Mouse (Mus musculus) left cerebral cortex, postnatal 14 days (tissue): ENCODE results near the gene Rpl32. TPM values are rescaled to one million over a fixed set of nuclear protein-coding genes. Genes with fewer than 3 reads are reported as not detected.

Source experiments
- DNase-seq, 2 experiments: peaks; one replicate each; pipeline ENCODE4 v3.0.0; 2021 to 2022; ENCODE audit warnings: low spot score in 2 of 2, mixed read lengths in 1 of 2
- intact Hi-C: fragments of 180-260 bp; cut with DNase I; formaldehyde crosslinking; loops from one replicate; pipeline ENCODE4 v1.15.1; 2025
- microRNA-seq, 2 experiments: library from miRNA; unstranded; fragments of <30 nt; microRNA quantifications; one replicate each; pipeline ENCODE4 v1.2.0; 2022
- total RNA-seq, 2 experiments: library from RNA; stranded (reverse); gene quantifications; 2 replicates each; pipeline ENCODE4 v1.2.3; 2021

Gene Rpl32
- total RNA-seq, 2 experiments from 2014 or later, result 508 TPM

DNA sequence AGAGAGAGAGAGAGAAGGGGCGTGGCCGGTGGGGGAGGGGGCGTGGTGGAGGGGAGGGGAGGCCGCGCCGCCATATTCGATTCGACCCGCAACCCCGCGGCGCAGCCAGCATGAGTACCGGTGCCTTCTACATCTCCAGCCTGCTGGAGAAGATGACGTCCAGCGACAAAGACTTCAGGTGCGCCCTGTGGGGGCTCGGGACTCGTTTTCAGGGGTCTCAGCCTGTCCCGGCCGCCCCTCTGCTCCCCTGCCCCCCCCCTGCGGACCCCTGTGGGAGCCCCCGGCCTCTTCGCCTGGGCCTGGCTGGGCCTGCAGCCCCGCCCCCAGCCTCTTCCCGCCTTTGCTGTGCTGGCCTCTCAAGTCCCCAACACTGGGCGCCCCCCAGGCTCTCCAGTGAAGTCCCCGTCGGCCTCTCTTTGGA lies 34.0 kb downstream of the Rpl32 start, which contains the start of gene Cand2:
Cand2 (plus strand) TSS at position 38 of the 421 bp plus-strand sequence.
- DNase-seq, result peak; percentile 15 to 20
- intact Hi-C loops, result no loop called here

DNA sequence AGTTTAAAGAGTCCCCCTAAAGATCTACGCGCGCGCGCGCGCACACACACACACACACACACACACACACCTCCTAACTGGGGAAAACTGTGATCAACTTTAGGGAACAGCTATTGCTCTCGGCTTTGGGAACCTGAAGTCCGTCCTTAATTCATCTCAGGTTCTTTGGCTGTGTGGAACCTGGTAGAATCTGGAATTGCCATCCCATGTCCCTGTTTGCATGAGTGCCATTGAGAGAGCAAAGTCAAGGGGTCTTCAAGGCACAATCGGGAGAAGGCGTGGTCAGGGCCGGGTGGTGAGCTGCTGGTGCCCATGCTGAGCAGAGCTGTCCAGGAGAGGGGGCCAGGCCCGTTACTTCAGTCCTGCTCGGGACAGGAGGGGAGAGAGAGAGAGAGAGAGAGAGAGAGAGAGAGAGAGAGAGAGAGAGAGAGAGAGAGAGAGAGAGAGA lies 34.6 kb downstream of the Rpl32 start:
- intact Hi-C loops, result no loop called here
- no peak for DNase-seq

DNA sequence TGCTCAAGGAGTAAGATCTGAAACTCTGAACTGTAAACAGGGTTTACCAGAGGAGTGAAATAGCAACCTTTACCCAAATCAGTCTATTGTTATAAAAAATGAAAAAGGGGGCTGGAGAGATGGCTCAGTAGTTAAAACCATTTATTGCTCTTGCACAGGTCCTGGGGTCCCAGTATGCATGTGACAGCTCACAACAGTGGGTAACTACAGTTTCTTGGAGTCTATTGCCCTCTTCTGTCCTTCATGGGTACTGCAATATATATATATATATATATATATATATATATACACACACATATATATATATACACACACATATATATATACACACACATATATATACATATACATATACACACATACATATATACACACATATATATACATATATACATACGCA lies 35.9 kb downstream of the Rpl32 start:
- no peak for DNase-seq
- intact Hi-C loops, result no loop called here

DNA sequence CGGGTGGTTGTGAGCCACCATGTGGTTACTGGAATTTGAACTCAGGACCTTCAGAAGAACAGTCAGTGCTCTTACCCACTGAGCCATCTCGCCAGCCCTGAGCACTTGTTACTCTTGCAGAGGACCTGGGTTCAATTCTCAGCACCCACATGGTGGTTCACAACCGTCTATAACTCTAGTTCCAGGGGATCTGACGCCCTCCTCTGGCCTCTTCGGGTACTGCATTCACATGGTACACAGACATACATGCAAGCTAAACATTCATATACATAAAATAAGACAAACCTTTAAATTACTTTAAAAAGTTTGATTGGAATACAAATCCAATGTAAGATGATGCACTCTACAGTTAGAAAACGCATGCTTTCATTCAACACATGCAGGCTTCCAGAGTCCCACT lies 36.3 kb downstream of the Rpl32 start:
- DNase-seq, result no peak
- intact Hi-C loops, result no loop called here

DNA sequence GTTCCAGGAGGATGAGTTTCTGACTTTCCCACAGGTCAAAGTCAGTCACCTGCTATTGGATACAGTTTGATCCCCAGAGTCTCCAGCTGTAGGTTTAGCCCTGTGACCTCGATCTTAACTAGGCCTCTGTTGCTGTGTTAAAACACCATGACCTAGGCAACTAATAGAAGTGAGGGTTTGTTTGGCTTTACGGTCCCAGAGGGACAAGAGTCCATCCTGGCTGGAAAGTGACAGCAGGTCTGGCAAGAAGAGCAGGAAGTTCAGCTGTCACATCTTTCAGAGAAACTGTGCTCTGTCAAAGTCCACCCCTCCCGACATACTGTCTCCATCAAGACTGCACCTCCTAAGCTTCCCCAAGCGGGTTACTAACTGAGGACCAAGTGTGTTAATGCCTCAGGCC lies 37.7 kb downstream of the Rpl32 start:
- intact Hi-C loops, result no loop called here
- DNase-seq, result no peak

DNA sequence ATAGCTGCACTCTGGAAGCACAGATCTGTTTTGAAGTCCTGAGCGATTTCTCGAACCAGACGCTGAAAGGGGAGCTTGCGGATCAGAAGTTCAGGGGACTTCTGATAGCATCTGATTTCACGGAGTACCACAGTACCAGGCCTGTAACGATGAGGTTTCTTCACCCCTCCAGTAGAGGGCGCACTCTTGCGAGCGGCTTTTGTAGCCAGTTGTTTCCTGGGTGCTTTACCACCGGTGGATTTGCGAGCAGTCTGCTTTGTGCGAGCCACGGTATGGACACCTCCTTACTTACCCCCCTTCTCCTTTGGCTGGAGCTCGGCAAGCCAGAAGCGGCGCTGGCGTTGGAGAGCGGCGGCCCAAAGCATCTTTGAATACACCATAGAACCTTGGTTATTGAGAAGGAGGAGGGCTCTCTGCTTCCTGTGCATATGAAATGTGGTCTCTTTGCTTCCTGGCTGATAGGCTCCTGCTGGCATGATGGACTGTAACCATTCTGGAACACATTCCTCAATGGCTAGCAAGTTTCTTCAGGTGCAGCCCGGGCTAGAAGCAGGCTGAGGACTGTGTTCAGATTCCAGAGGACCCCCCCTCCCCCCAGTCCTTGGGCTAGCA lies 38.4 kb downstream of the Rpl32 start:
- DNase-seq, result no peak
- intact Hi-C loops, result no loop called here

DNA sequence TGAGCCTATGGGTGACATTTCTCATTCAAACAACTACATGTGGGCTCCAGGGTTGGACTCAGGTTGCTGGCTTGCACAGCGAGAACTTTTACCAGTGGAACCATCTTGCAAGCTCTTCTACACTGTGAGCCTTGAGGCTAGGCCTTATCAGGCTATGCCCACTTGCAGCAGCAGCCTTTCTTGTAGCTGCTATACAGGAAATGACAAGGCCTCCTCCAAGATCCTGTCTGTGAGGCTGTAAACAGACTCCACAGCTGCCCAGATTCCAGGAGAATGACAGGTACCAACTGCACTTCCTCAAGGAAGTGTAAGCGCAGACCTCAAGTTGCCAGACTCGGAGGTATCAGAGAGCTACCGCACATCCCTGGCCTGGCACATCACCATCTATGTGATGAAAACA lies 40.3 kb downstream of the Rpl32 start:
- DNase-seq, result no peak
- intact Hi-C loops, result no loop called here

DNA sequence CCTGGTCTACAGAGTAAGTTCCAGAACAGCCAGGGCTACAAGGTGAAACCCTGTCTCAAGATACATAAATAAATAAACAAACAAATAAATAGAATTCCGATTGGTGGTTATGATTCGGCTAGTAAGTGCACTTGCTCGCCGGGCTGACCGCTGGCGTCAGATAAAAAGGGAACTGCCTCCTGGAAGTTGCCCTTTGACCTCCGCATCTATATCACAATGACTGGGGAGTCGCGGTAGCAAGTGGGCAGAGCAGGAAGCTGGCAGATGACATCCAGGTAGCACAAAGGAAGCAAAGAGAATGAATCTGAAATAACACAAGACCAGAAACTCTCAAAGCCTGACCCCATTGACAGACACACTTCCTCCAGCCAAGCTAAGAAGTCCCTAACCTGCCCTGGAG lies 41.2 kb downstream of the Rpl32 start:
- intact Hi-C loops, result no loop called here

DNA sequence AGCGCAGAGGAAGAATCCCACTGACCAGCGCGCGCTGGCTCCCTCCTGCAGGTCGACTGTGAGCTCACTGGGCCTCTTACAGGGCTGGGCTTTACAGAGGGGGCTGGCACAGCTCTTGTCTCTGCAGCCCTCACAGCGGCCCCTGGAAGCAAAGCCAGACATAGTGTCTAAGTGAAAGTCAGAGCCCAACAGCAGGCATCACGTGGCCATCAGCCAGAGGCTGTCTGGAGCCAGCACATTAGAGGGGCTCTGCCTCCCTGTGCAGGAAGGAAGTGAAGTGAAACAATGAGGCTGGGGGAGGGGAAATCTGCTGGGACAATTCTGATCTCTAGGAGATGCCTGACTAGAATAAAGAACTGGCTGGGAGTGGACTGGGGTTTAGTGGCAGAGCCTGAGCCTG lies 44.4 kb downstream of the Rpl32 start:
- DNase-seq, result peak; percentile 51 to 72
- intact Hi-C loops, result no loop called here

More for the DNA sequence above, 41.2 kb downstream of the Rpl32 start:
- DNase-seq, result no peak

DNA sequence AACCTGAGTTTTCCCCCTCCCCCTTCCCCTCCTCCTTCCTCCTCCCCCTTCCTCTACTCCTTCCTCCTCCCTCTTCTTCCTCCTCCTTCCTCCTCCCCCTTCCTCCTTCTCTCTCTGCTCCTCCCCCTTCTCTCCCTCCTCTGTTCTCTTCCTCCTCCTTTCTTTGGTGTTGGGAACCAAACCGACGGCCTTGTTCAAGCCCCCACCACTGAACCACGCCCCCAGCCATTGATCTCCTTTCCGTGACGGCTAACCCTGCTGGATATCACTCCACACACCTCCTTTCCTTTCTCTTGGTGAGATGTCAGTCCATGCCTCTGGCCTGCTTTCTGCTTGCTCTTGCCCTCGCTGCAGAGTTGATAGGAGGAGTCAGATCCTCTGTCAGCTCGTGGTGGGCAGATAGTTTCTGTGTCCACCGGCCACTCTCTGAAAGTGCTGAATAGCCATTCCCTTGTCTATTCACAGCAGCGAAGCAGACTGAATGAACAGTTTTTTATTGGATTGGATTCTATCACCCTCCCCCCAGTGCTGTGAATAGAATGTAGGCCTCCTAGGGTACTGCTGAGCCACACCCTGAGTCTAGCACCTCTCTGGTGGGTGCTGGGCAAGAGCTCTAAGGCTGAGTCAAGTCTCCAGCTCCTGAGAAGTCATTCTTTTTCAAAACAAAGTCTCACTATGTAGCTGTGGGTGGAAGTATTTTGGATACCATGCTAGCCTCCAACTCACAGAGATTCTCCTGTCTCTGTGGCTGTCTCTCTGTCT lies 46.4 kb downstream of the Rpl32 start, which contains the start of gene Tmem40:
Tmem40 (minus strand) TSS at position 416 of the 762 bp plus-strand sequence.
- DNase-seq, result peak in 1 of 2 experiments; percentile 20
- intact Hi-C loops, result no loop called here

DNA sequence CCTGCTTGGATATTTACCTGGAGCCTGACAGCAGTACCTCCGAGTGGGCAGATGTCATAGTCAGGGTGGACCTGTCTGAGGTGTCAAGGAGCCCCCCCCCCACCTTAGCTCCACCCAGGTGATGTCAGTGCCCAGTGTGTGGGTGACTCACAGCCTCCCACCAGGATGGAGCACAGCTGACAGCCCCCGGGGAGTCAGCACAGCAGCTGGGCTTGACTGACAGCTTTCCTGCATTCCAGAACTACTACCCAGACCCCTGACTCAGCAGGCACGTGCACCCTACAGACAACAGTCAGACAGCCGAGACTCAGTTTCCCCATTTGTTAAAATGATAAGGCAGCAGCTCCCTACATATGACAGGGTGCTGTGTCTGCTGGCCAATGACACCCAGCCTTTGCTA lies 47.6 kb downstream of the Rpl32 start:
- intact Hi-C loops, result no loop called here
- no peak for DNase-seq

DNA sequence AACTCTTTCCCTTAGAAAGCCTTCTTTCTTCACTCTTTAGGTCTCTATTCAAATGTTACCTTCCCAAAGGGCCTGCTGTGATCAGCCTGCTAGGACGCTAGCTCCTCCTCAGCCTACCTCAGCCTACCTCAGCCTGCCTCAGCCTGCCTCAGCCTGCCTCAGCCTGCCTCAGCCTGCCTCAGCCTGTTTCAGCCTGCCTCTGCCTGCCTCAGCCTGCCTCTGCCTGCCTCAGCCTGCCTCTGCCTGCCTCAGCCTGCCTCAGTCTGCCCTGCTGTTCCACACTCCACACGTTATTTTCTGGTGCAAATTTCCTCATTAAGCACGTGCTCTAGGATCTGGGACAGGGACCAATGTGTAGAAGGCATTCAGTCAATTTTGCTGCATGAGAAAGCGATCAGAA lies 48.4 kb downstream of the Rpl32 start:
- DNase-seq, result no peak
- intact Hi-C loops, result no loop called here

DNA sequence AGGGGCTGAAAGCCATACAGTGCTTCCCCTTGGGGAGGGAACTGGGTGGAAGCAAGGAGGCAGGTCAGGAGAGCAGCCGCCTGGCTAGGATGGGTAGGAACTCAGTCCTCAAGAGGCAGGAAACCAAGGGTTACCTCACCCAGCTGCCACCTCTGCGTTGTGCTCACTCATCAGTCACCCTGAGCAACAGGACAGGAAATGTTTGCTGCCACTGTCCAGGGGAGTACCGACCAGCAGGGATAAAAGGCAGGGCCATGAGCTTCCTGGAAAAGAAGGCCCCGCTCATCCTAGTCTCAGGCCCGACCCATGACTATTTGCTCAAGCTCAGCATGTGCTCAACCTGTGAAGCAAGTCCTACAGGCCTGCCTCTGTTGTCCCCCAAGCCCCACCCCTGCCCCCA lies 49.1 kb downstream of the Rpl32 start:
- DNase-seq, result no peak
- intact Hi-C loops, result no loop called here

DNA sequence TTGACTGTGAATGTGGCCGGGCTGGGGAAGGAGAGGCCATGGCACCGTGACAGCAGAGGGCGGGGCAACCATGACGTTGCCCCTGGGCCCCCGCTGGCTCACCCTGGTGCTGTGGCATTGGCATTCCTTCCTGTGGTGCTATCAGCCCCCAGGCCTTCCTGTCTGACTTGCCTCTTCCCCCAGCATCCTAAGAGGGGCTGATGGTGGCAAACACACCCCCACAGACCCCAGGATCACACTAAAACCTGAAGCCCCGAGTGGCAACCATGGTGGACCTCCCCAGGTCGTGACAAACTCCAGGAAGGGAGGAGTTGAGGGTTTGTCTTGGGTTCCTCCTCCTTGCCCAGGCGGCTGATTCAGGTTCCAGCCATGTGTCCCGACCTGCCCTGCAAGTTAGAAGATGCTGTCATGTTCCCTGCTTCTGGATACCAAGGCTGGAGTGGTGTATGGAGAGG lies 49.5 kb downstream of the Rpl32 start:
- DNase-seq, result no peak
- intact Hi-C loops, result no loop called here

DNA sequence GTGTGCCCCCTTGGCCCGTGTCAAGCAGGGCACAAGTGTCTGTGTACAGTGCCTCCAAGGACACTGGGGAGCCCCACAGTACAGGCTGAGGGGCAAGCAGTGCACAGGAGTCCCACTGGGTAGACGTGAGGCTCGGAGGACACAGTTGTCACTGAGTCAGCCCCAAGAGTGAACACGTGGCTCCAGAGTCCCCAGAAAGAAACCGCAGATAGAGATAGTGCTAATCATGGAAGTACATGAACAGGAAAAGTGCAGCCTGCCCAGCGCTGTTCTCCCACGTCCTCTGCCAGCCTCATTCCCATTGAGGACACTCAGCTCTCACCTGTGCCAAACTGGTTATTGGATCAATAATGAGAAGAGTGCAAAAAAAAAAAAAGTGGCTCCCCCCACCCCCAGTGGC lies 53.0 kb downstream of the Rpl32 start:
- no peak for DNase-seq
- intact Hi-C loops, result no loop called here

Small RNA genes within 50 kb of the gene (microRNA-seq; reads per million reads assigned to microRNA genes)
- 0 reads per million in 2 experiments for gene Mir7660

Other genes with a start within 250 kb of the Rpl32 start
- gene Mkrn2os, start 216.2 kb downstream of the Rpl32 start, total RNA-seq, result not detected
- gene Mkrn2, start 206.8 kb downstream of the Rpl32 start, total RNA-seq, result 10 to 100 TPM; 35.5 to 42.0 TPM
- gene Raf1, start 132.1 kb downstream of the Rpl32 start, total RNA-seq, result 100 to 1,000 TPM; 101 to 109 TPM
- gene Tmem40, start 46.3 kb downstream of the Rpl32 start, total RNA-seq, result 1 to 10 TPM; 2.1 TPM
- gene Cand2, start 34.2 kb downstream of the Rpl32 start, total RNA-seq, result 1 to 10 TPM; 2.0 to 2.6 TPM
- gene Efcab12, start 29.7 kb upstream of the Rpl32 start, total RNA-seq, result 1 to 10 TPM; 3.4 to 4.8 TPM
- 1 to 10 TPM; 7.4 to 8.1 TPM for gene Mbd4, start 44.6 kb upstream of the Rpl32 start, total RNA-seq
- gene Ift122, start 44.7 kb upstream of the Rpl32 start, total RNA-seq, result 10 to 100 TPM; 31.6 to 35.1 TPM
- under 1 TPM; 0.25 to 0.64 TPM for gene Rho, start 123.0 kb upstream of the Rpl32 start, total RNA-seq
- not detected for gene H1foo, start 136.2 kb upstream of the Rpl32 start, total RNA-seq
- 100 to 1,000 TPM; 156 to 174 TPM for gene Plxnd1, start 186.3 kb upstream of the Rpl32 start, total RNA-seq